Mouse (Mus musculus) c-Kit-positive CD71-negative TER-119-negative erythroid progenitor cells, embryonic 14.5 days (primary cell): ENCODE data around the gene Bcl2.

ENCODE experiments used
- DNase-seq: peaks from one replicate; pipeline ENCODE4 v3.0.0-alpha.2; 2013; ENCODE audit warnings: low read depth

Gene Bcl2

DNA sequence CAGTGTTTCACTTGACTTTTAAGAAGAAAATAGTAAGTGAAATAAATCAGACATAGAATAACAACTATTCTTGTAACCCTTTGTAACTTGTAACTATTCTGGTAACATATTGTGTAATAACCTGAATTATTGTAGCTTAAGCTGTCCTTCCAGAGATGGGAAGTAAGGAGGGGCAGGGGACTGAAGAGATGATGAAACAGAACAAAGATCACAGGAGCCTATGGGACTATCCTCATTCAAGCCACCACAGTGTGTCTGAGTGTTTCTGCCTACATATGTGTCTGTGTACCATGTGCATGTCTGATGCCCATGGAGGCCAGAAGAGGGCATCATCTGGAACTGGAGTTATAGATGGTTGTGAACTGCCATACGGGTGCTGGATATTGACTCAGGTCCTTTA lies 49.1 kb downstream of the Bcl2 start:
- no peak for DNase-seq

DNA sequence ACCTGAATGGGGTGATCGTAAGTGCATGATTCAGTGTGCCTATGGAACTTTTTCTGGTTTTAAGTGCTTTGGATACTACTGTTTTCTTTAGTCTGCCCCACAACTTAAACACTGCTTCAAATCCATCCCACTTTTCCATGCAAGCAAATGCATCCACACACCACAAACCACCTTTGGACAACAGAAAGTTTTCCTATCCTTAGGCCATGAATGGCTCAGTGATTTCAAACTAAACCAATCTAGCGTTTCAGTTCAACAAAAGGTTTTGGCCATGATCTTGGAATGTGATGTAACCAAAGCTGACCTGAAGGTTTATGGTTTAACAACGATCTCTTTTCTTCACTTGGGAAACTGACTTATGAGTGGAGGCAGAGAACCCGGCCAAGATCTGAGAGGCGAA lies 51.6 kb downstream of the Bcl2 start:
- DNase-seq: no peak

DNA sequence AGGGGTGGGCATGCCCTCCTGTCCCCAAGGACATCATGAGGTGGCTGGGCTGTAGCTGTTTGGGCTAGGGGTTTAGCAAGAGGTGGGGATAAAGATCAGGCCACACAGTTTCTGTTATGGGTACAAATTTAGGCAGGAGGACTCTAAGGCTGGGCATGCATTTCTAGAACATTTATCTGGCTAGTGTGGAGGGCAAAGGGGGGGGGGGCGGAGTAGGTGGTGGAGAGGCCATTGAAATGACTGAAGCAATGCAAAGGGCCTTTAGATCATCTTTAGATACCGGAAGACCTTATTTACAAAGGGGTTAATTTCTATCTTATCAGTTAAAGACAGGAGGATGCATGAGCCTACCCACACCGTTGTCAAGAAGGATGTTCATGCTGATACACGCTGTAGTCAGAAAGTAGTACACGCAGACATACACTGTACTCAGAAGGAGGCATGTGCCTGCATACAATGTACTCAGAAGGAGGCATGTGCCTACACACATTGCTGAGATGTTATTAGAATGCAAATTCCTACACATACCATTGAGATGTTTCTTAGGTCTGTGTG lies 55.7 kb downstream of the Bcl2 start:
- DNase-seq: no peak

DNA sequence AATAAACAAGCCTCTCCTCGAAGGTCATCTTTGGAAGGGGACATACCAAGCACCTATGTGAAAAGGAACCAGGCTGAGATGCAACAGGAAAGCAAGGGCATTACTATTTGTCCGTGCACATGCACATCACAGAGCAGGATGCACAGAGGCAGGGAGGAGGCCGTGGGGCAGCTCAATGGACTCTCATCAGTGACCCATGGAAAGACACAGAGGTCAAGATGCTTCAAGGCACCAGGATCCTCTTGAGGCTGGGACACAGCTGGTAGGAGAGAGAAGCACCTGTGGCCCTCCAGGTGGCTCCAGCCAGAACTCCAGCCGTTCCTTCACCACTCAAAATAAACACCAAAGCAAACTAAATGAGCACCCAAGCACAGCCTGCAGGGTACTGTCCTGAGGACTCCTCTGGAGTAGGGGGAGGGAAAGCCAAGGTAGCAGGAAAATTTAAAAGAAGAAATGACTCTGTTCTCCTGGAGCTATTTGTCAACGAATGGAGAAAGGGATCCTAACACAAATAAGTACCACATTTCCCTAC lies 57.8 kb downstream of the Bcl2 start:
- DNase-seq: no peak

DNA sequence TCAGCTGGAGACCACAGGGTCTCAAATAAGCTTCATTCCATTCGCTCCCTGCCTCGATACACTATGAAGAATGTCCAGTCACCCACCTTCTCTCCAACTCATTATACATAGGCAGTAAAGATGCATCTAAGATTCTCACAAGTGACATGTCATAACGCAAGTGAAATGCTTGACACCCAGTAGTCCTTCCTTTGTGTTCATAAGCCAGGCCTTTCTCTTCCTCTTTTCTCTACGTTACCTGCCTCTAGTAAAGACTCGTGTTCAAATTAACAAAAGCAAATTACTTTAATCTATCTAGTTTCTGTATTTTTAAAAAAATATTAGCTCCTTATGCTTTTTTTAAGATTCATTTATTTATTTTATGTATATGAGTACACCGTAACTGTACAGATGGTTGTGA lies 59.8 kb downstream of the Bcl2 start:
- no peak for DNase-seq

DNA sequence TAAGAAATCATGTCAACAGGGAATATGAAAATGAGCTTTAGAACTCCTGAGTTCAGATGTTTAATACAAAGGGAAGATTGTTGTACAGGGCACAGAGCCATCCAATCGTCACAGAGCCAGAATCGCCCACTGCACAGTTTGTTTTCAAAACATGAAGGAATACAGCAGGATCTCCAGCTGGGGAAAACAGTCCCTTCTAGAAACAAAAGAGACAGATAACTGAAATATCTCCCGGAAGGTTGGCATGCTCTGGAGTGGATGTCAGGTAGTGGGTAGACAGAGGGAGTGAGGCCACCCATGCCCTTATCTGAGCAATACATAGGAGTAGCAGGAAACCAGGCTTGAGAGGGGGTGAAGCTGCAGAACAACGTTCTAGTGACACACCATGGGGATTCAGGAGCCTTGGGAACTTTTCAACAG lies 60.6 kb downstream of the Bcl2 start:
- no peak for DNase-seq

DNA sequence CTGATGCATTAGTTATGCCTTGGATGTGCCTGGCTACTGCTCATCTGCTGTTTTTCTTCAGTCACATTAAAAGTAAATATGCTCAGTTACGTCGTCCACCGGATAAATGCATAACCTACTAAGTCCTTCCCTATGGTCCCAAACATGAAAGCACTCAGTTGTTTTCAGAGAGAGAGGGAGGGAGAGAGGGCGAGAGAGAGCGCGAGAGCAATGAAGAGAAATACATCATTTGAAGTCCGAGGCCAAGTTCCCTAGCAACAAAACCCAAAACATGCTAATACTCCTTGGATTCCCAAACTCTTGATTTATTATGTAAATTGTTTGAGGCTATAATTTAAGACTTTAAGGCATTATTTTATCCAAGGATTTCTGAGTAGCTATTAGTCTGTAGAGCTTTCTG lies 62.9 kb downstream of the Bcl2 start:
- no peak for DNase-seq

DNA sequence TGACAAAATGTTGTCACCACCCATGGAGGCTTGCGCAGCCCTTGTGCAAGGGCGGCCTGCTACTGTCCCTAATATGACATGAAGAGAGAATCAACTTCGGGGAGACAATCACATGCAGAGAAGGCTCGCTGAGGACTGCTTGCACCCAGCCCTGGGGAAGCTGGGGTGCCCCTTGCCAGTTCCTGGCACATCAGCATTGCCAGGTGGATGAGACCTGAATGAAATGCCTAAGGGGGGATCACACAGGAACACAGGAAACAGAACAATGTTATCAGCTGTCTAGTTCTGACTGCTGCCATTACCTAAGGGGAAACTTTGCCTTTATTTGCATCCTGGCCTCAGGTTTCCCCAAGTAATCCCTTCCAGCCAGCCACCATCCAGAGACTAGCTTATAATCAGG lies 63.6 kb downstream of the Bcl2 start:
- DNase-seq: no peak

DNA sequence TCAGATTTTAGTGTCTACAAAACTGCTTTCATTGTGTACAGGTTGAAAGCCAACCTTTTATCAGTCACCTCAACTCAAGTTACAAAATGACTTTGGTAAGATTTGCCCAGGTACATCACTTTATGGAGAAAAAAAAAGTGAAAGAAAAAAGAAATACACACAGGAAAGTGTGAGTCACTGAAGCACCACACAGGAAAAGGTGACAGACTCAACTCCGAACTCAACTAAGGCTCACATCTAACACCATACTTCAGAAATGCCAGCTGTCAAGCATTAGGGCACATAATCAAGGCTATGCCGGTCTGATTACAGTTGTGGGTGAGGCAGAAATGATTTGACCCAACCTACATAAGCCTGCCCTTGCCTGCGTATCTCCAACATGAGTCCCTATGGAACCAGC lies 66.7 kb downstream of the Bcl2 start:
- DNase-seq: no peak

DNA sequence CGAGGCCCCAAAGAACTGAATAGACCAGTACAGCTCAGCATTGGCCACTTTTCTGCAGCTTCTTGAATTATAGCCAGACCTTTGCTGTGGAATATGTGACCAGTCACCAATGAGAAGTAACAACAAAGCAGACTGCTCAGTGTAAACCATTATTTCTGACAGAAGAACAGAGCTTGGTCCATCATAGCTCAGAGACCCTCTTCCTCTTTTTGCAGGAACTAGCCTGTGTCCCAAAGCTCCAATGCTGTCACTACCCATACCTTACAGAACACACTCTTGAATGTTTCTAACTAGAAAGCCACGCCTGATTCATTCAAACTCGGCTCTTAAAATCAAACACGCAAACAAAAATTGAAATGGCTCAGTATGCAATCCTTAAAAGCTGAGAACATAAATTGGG lies 69.5 kb downstream of the Bcl2 start:
- no peak for DNase-seq

DNA sequence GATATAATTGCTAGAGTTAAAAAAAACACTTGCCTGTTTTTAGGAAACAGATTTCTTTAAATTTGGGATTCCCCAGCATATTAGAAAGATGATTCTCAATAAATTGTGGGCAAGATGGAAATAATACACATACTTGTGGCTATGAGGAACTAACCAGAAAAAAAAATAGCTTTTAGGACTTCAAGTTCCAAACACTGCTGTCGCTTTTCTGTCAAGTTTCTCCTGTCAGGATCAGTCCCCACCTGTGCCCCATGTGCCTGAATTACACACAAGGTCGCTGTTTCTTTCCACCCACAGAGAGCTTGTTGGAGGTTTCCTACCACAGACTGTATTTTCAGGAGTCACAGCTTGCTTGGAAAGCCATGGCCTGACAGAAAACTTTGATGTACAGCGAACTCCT lies 70.5 kb downstream of the Bcl2 start:
- DNase-seq: no peak

DNA sequence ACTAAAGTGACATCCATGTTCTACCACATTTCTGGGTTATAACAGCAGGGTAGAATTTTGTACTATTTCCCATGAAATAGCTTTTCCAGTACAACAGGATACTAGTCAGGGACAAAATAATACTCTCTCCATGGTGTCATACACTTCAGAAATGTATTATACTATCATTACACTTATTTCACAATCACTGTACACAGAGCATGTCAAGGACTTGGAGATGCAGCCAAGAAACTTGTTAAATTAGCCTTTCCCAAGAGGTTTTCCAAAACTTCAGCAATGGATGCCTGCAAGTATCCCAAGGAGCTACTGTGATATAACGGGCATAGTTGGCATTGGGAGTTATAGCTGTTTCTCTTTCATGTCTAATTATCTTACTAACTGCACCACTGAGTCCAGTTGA lies 73.5 kb downstream of the Bcl2 start:
- no peak for DNase-seq

DNA sequence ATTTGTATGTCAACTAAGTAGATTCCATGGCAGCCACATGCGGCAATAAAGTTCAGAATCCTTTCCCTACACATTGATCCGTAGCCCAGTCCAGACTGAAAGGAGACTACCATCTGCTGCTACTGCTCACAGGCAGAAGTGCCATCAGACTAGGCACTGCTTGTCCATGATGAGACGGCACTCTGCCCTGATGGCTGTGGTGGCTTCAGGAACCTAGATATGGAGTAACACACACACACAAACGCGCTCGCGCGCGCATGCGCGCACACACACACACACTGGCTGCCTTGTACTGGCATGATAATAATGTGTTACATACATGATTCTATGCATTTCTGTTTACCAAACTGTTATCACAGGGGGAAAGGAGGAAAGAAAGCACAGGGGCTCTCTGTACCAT lies 76.4 kb downstream of the Bcl2 start:
- DNase-seq: no peak

DNA sequence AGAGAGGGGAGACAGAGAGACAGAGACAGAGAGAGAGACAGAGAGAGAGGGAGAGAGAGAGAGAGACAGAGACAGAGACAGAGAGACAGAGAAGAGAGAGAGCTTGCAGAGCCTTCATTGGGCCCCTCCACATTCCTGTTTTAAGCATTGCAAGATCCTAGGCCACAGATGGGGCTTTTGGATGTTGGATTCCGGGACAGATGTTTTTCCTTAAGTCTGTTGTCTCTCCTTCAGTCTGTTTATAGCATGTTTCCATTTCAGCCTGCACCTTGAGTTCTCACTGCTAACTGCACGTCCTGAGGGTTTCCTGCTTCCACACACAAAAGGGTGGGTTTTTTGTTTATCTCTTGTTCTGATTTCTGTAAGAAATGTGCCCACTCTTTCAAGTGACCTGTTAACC lies 77.4 kb downstream of the Bcl2 start:
- no peak for DNase-seq

DNA sequence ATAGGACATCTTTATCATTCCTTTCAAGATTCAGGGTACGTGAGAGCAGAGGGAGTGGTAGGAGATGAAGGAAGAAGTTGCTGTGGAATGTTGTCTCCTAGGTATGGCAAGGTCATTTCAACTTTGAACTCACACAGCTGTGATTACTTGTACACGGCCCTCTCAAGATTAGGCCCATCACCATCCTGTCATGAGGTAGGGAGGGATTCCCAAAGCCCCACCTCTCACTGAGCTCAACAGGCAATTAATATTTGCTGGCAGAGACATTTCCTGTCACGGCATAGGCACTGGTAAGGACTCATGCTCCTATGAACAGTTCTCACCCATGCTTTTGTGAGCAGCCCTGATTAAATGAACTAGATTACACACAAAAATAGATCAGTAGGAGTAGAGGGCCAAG lies 80.9 kb downstream of the Bcl2 start:
- DNase-seq: no peak

DNA sequence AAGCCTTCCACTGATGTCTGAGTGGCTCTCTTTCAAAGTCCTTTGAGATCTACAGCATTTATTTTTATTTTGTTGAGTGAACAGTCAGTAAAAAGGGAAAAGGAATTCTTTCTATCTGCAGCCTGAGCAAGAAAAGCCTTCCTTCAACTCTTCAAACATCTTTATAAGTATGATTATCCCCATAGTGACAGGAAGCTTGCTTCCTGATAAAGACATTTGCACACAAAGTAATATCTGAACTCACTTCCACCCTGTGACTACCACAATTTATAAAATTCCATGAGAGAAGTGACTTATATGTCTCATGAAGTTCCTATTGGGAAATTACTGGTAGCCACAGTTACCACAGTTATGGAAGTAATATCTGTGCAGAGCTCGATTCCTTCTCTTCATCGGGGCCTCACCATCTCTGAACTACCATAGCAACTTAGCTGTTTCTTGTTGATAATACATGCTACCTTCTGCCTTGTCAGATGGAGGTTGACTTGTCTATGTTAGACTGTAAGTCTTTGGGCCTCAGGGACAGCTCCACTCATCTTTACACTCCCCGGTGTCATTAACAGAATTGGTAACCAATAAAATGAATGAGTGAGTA lies 82.1 kb downstream of the Bcl2 start:
- DNase-seq: no peak

DNA sequence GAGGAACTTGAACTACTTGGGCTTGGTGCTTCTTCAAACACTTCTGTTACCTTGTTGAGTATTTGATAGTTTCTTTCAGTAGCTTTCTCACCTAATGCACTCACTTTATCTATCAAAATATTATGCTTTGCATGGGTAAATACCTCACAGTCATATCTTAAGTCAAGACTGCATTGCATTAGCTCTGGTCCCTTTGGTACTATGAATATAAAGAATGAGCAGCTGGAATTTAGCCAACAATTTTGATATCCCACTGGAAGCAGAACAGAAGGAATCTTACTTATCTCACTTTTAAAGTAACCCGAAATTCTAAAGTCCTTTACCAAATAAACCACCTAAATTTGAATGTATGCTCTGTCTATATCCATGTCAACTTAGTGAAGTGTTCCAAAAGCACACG lies 83.1 kb downstream of the Bcl2 start:
- DNase-seq: no peak

DNA sequence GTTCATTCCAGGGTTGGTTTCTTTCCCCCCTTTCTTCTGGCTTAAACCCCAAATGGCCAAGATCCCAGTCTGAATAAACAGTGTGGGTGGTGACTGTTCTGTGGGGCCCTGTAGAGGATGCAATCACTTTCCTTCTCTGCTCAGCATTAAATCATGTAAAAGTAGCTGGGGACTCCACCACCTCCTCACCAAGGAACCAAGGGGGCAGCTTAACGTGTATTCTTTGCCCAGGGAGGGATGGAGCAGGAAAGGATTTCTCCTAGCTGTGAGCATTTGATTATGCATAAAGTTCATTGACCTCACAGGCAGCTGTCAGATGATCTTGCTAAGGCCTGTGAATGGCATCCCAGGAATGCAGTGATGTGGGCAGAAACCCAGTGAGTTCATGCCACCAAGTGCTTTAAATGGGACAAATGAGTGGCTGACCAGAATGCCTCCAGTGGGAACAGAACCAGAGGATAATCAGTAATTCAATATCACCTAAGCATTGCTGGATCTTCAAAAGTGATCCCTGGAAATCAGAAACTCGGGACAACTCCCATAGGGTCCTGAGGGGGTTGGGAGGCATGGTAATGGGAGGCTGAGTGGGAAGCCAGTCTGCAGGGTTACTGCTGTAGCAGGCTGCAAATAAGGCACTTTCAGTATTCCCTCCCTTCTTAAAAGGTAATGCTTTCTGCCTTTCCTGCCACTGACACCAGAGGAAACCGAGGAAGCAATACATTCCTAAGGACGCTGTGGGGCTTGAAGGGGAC lies 84.0 kb downstream of the Bcl2 start:
- DNase-seq: no peak

DNA sequence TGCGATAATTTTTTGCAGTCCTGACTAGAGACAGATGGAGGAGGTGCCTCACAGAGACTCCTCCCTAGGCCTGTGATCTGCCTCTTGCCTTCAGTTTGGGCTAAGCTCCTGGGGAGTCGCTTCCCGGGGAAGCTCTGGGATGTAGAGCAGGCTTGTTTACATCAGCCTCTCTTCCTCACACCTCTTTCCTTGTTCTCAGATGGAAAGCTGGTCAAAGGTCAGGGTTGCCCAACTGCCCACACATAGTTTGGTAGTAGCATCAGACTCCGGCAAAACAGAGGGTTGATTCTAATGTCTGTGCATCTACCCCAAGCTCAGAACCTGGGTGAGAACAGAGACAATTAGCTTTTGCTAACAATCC lies 84.6 kb downstream of the Bcl2 start:
- DNase-seq: no peak

DNA sequence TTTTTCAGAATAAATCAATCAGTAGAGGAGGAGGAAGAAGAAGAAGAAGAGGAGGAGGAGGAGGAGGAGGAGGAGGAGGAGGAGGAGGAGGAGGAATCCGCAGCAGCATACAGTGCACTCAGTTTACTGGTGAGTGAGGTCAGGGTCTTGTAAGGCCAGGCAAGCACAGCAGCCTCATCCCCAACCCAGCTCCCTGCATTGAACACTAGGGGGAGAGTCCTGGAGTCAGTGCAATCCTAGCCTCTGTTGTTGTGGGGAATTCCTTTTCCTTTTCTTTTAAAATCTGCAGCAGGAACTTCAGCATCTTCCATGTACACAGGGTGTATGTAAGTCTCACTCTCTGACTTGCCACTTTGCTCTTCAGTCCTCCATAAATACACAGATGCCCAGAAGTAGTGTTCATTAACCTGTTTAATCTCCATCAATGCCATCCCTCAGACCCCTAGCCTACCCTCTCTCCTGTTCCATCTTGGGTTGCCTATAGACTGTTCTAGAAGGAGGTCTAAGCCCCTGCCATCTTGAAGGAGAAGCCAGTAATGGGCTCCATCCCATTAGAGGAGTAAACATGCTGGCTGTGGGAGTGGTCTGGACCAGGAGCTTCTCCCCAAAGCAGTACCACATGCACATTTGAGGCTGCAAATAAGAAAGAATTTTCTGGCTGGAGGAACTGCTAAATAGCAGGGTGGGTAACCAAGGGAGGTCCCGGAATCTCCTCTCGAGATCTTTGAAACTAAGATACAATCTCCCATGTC lies 85.2 kb downstream of the Bcl2 start:
- no peak for DNase-seq

DNA sequence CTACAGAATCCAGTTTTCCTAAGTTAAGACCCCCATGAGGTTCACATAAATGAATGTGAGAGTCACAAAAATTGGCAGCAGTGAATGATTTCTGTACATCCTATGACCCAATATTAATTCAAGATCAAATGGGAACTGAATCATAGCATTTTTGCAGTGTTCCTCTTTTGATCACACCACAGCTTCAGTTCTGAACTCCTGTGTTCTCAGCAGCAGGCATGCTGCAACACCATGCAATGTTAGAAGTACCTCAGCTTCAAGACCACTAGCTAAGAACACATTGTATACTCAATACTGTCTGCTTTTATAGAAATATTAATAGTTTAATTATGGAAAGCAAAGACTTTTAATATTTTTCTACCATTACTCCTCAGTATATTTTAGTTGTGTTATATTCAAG lies 85.8 kb downstream of the Bcl2 start:
- DNase-seq: no peak

DNA sequence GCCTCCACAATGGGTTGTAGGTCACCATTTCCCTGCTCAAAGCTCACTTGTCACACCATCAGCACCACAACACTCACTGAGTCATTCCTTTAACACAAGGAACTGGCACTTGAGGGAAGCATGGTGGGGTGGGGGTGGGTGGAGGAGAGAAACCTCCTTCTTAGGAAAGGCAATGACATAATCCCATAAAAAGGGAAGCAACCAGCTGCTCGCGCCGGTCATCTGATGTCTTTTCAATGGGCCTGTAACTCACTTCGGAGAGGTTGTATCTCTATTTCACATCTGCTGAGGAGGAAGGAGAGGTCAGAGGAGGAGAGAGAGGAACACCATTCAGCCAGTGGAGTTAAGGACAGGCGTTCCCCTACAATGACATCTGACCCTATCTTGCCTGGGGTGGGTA lies 86.8 kb downstream of the Bcl2 start:
- DNase-seq: peak; percentile 32
